Mouse (Mus musculus) cortical plate, adult 2 months (tissue): ENCODE data around the gene Tnip3. TPM values are rescaled to one million over a fixed set of nuclear protein-coding genes. Genes with fewer than 3 reads are reported as not detected.

Source experiments
- H3K27ac ChIP-seq: fragments of 200-500 bp; 2 replicates; pipeline ENCODE4 v1.5.1; 2012; ENCODE audit warnings: low read length, control low read depth, inconsistent platforms; ENCODE audit not compliant: insufficient read depth
- H3K4me1 ChIP-seq: fragments of 200-500 bp; 2 replicates; pipeline ENCODE4 v1.6.1; 2011; ENCODE audit warnings: low read length; ENCODE audit not compliant: control insufficient read depth, insufficient read depth
- H3K4me3 ChIP-seq: fragments of 200-500 bp; 2 replicates; pipeline ENCODE4 v1.5.1; 2011; ENCODE audit warnings: mild to moderate bottlenecking, low read length, control low read depth; ENCODE audit not compliant: insufficient read depth
- CTCF ChIP-seq: fragments of 200-500 bp; IDR thresholded peaks from 2 replicates; pipeline ENCODE4 v1.5.1; 2011; ENCODE audit warnings: mild to moderate bottlenecking, control low read depth, low read length; ENCODE audit not compliant: insufficient read depth; ENCODE audit errors: extremely low read depth
- POLR2A ChIP-seq: fragments of 200-500 bp; IDR thresholded peaks from 2 replicates; pipeline ENCODE4 v1.6.1; 2011; ENCODE audit warnings: mild to moderate bottlenecking, low read length, control low read depth; ENCODE audit not compliant: insufficient read depth; ENCODE audit errors: extremely low read depth
- polyA plus RNA-seq: library from polyadenylated mRNA; depleted of rRNA; stranded (reverse); fragments of >200 nt; gene quantifications from 2 replicates; pipeline ENCODE4 v1.2.3, GENCODE M21; 2012

Tnip3 gene
- polyA plus RNA-seq, 1 experiment = not detected

GRCm38 (mm10) chr6:65538022-65538652 is 13.0 kb downstream of the Tnip3 start:
- H3K27ac ChIP-seq = no peak overlapping the region
- H3K4me1 ChIP-seq = no peaks in the 10 kb centered on the region; the same call in 1 of the 2 replicates
- H3K4me3 ChIP-seq = no peak overlapping the region
- no peak for TF ChIP-seq POLR2A
- no peak for TF ChIP-seq CTCF

GRCm38 (mm10) chr6:65538921-65539320 is 13.8 kb downstream of the Tnip3 start:
- TF ChIP-seq POLR2A (no peak), CTCF (no peak)
- no peak overlapping the region for H3K4me3 ChIP-seq

DNA sequence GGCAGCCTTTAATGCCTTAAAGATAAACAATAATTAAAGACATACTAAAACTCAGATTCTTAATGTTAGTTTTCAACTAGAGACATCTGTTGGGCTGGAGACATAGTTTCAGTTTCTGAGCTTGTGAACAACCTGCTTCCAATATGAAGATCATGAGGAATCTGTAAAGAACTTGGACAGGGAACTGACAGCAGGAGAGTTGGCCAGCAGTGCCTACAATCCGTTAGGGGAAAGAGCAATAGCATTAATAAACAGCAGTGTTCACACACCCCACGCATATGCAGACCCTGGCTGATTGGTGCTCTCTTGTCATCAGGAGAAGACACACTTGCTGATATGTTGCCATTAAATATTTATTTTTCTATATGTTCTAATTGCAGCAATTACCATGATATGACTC is 15.0 kb downstream of the Tnip3 start:
- Histone ChIP-seq H3K27ac (no peak overlapping the region), H3K4me1 (no peaks in the 10 kb centered on the region), H3K4me3 (no peak overlapping the region)
- TF ChIP-seq POLR2A (no peak), CTCF (no peak)

More at GRCm38 (mm10) chr6:65538921-65539320, 13.8 kb downstream of the Tnip3 start:
- H3K27ac ChIP-seq = no peak overlapping the region
- no peaks in the 10 kb centered on the region; the same call in 1 of the 2 replicates for H3K4me1 ChIP-seq

DNA sequence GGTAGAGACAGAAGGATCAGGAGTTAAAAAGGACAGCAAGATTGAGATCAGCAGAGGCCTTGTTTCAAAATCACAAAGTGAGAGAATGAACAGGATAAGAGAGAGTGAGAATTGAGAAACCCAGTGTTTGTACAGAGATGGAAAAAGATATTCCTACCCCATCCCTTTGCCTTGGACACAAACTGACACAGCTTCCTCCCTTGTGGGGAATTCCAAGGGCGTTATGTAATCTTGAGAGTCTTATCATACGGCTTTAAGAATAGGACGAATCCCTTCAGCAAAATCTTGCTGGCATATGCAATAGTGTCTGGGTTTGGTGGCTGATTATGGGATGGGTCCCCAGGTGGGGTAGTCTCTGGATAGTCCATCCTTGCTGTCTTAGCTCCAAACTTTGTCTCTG is 16.0 kb downstream of the Tnip3 start:
- Histone ChIP-seq H3K27ac (no peak overlapping the region), H3K4me1 (no peaks in the 10 kb centered on the region), H3K4me3 (no peak overlapping the region)
- TF ChIP-seq POLR2A (no peak), CTCF (no peak)

GRCm38 (mm10) chr6:65542391-65542790 is 17.3 kb downstream of the Tnip3 start:
- peak overlapping the region; percentile 70 for H3K27ac ChIP-seq
- H3K4me3 ChIP-seq = no peak overlapping the region
- TF ChIP-seq CTCF = no peak
- no peak for TF ChIP-seq POLR2A
- no peaks in the 10 kb centered on the region for H3K4me1 ChIP-seq

DNA sequence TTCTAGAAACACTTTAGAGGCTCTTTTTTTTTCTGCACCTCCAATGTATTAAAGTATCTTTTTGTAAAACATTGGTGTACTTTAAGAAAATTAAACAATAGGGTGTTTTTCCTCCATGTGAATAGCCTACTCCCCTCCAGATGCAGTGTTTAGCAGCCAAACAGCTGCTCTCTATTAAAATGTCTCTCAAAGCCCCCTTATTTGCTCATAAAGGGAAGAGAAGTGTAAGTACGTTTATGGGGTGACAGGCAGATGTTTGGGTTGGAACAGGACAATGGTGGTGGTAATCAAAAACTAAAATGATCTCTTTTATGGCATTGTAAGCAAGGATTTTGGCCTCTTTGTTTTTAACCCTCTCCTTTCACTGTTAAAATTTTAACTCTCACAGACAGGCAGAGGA is 17.8 kb downstream of the Tnip3 start:
- TF ChIP-seq CTCF (no peak), POLR2A (no peak)
- H3K27ac ChIP-seq = no peak overlapping the region
- no peak overlapping the region for H3K4me3 ChIP-seq
- H3K4me1 ChIP-seq = no peaks in the 10 kb centered on the region

- Histone ChIP-seq H3K27ac (no peak overlapping the region), H3K4me1 (peaks cover 3% of the 10 kb centered on the region; the same call in 1 of the 2 replicates), H3K4me3 (no peak overlapping the region)
- no peak for TF ChIP-seq CTCF
- TF ChIP-seq POLR2A = no peak
Measured at GRCm38 (mm10) chr6:65563887-65564656, 39.0 kb downstream of the Tnip3 start.

DNA sequence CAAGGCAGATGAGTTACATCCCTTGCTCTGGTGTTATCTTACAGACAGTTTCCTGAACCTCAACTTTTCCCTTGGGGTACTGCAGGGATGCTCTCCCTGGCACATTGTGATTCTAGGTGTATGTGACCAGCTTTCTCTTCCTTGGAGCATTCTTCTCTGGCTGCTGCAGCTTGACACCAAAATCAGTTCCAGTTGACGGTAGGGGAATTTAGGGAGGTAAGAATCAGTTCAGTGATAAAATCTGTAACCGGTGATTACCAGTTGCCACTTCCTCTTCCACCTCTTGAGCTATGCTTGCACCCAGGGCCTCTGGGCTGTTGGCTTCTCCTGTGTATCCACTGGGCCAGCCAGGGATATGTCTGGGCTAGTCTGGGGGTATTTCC is 39.5 kb downstream of the Tnip3 start:
- Histone ChIP-seq H3K27ac (no peak overlapping the region), H3K4me3 (no peak overlapping the region), H3K4me1 (peaks cover 3% of the 10 kb centered on the region; the same call in 1 of the 2 replicates)
- TF ChIP-seq CTCF (no peak), POLR2A (no peak)

DNA sequence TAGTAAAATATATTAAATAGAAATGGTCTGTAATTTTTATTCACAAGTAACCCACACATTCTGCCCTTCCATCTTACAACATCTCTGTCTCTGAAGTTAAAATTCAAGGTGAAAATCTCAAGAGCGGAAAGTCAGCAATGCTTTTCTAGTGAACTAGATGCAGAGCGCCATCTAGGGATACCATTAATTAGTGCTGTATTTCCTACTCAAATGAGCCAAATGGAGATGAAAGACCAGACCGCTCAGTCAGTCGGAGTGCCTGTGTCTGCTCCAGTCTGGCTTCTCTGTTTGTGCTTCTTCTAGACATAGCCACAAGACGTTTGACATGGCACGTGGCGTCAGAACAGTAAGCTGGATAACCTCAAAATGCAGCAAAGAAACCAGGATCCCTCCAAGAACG is 44.6 kb downstream of the Tnip3 start:
- H3K4me3 ChIP-seq = no peak overlapping the region
- no peak for TF ChIP-seq POLR2A
- peak; percentile 45 for TF ChIP-seq CTCF
- H3K27ac ChIP-seq = no peak overlapping the region
- H3K4me1 ChIP-seq = 0 out of 2 replicates have a peak, but pooled peaks cover 1% of the 10 kb centered on the region
